Mouse (Mus musculus) heart, postnatal 0 days (tissue): Measurements from ENCODE around the gene Rasgef1a.

Experiments used
- CTCF ChIP-seq: IDR thresholded peaks from 2 replicates; pipeline ENCODE4 v1.5.1; 2016; ENCODE audit warnings: antibody characterized with exemption, control low read depth, low read depth
- EP300 ChIP-seq: IDR thresholded peaks from 2 replicates; pipeline ENCODE4 v1.6.1; 2016; ENCODE audit warnings: antibody characterized with exemption, low read depth

- TF ChIP-seq CTCF (no peak), EP300 (no peak)
These were observed 22.0 kb upstream of the Rasgef1a start for GRCm38 (mm10) chr6:117989209-117989608.
